Mouse (Mus musculus) forebrain, embryonic 11.5 days (tissue): ENCODE measurements around the gene Hoxc11. TPM values are rescaled to one million over a fixed set of nuclear protein-coding genes. Genes with fewer than 3 reads are reported as not detected.

Experiments
- ATAC-seq: fragments of 200-750 bp; cut with Nextera tagmentation; replicated peaks from 2 replicates; pipeline ENCODE4 v1.8.0; 2017; ENCODE audit warnings: moderate TSS enrichment; ENCODE audit not compliant: low FRiP score
- DNase-seq: peaks from one replicate; pipeline ENCODE4 v3.0.0-alpha.2; 2017; ENCODE audit warnings: low spot score
- H3K27ac ChIP-seq: fragments of 300-500 bp; sonication (generic); 2 replicates; pipeline ENCODE4 v1.5.1; 2014; ENCODE audit warnings: low read depth, low read length
- H3K27me3 ChIP-seq: fragments of 300-500 bp; sonication (generic); 2 replicates; pipeline ENCODE4 v1.6.1; 2014; ENCODE audit warnings: mild to moderate bottlenecking, low read length, mixed read lengths; ENCODE audit not compliant: control insufficient read depth, insufficient read depth
- H3K36me3 ChIP-seq: fragments of 300-500 bp; sonication (generic); 2 replicates; pipeline ENCODE4 v1.6.1; 2014; ENCODE audit warnings: mild to moderate bottlenecking, low read length, moderate library complexity, mixed read lengths; ENCODE audit not compliant: control insufficient read depth, insufficient read depth
- H3K4me1 ChIP-seq: fragments of 300-500 bp; sonication (generic); replicated peaks from 2 replicates; pipeline ENCODE4 v1.6.1; 2014; ENCODE audit warnings: low read length, mixed read lengths; ENCODE audit not compliant: control insufficient read depth, insufficient read depth
- H3K4me2 ChIP-seq: fragments of 300-500 bp; sonication (generic); 2 replicates; pipeline ENCODE4 v1.6.1; 2014; ENCODE audit warnings: low read depth, mild to moderate bottlenecking, low read length, moderate library complexity, mixed read lengths; ENCODE audit not compliant: severe bottlenecking
- H3K4me3 ChIP-seq: fragments of 300-500 bp; sonication (generic); 2 replicates; pipeline ENCODE4 v1.5.1; 2014; ENCODE audit warnings: low read depth, low read length
- H3K9ac ChIP-seq: fragments of 300-500 bp; sonication (generic); 2 replicates; pipeline ENCODE4 v1.6.1; 2014; ENCODE audit warnings: low read length
- H3K9me3 ChIP-seq: fragments of 300-500 bp; sonication (generic); 2 replicates; pipeline ENCODE4 v1.6.1; 2016; ENCODE audit warnings: low read length, mixed read lengths; ENCODE audit not compliant: control insufficient read depth
- WGBS: fragments of 180-500 bp; shearing (Covaris S2); extraction: QIAGEN DNeasy Blood & Tissue Kit; methylation state at CpG from one replicate; pipeline ENCODE4 v1.1.7; 2014; 5-methylcytosine and 5-hydroxymethylcytosine counted together
- polyA plus RNA-seq: library from polyadenylated mRNA; unstranded; fragments of >200 nt; fragmentation: Nextera tagmentation; extraction: Ambion mirVana; gene quantifications from 2 replicates; pipeline ENCODE4 v1.2.1, GENCODE M21; 2014

The Hoxc11 gene
- polyA plus RNA-seq, 1 experiment from 2014 or later: not detected

DNA sequence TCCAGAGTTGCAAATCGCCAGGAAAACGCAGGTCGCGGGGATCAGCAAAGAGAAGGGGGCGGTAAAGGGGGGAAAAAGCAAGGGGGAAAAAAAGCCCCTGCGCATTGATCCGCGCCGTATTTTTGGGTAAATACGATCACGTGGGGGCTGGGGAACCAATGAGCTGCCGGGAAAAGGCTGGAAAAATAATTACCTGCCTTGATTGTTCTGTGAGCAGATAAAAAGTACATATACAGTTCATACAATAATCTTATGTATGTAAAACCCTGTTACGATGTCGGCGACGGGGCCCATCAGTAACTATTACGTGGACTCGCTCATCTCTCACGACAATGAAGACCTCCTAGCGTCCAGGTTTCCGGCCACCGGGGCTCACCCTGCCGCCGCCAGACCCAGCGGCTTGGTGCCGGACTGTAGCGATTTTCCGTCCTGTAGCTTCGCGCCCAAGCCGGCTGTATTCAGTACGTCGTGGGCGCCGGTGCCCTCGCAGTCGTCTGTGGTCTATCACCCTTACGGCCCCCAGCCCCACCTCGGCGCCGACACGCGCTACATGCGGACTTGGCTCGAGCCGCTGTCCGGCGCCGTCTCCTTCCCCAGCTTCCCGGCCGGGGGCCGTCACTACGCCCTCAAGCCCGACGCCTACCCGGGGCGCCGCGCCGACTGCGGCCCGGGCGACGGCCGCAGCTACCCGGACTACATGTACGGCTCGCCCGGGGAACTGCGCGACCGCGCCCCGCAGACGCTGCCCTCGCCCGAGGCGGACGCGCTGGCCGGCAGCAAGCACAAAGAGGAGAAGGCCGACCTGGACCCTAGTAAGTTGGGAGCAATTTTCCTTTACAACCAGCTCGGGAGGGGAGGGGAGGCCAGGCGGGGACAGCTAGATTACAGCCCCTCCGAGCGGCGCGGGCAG, 27.4 kb downstream of the Hoxc11 start:
- H3K9me3 ChIP-seq: no peaks in the 10 kb centered on the region
- peak overlapping the region; percentile 28 for H3K4me2 ChIP-seq
- H3K4me3 ChIP-seq: peak overlapping the region; percentile 21
- H3K9ac ChIP-seq: no peak overlapping the region
- DNase-seq (no peak), ATAC-seq (0 out of 2 replicates have a peak, but pooled peaks have one; percentile 39)
- H3K27me3 ChIP-seq: peaks cover 99% of the 10 kb centered on the region
- no peaks in the 10 kb centered on the region for H3K36me3 ChIP-seq
- WGBS: under 1% methylated on average over 88 of the region's 88 CpGs
- H3K27ac ChIP-seq: no peak overlapping the region
- H3K4me1 ChIP-seq: peaks cover 2% of the 10 kb centered on the region; the same call in 1 of the 2 replicates

DNA sequence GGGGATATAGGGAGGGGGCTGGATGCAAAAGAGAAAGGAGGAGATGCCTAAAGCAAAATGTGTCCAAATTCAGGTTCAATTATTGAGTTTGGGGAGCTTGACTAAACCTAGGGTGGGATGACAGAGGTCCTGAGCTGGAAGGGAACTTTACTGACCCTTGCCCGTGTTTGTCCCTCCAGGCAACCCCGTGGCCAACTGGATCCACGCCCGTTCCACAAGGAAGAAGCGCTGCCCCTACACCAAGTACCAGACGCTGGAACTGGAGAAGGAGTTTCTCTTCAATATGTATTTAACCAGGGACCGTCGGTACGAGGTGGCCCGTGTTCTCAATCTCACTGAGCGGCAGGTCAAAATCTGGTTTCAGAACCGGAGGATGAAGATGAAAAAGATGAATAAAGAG, 29.5 kb downstream of the Hoxc11 start:
- DNase-seq (no peak), ATAC-seq (no peak)
- Histone ChIP-seq H3K9me3 (no peaks in the 10 kb centered on the region), H3K4me3 (no peak overlapping the region), H3K4me2 (no peak overlapping the region), H3K27ac (no peak overlapping the region), H3K36me3 (no peaks in the 10 kb centered on the region), H3K27me3 (peaks cover 99% of the 10 kb centered on the region), H3K4me1 (peaks cover 2% of the 10 kb centered on the region; the same call in 1 of the 2 replicates), H3K9ac (no peak overlapping the region)
- WGBS: under 1% methylated on average over 12 of the region's 12 CpGs

DNA sequence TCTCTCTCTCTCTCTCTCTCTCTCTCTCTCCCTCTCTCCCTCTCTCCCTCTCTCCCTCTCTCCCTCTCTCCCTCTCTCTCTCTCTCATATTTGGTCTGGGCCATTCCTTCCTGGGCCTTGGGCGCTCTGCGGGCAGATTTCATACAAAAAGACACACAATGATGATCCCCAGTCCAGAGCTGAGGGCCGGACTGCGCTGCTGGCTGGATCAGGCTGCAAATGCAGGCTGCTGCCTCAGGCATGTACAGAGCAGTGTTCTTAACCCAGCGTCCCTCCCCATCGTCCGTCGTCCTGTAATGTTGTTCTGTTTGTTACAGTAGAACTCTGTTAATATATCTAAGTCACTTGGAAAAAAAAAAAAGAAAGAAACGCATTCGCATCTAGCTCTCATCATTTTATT, 30.3 kb downstream of the Hoxc11 start:
- Histone ChIP-seq H3K36me3 (no peaks in the 10 kb centered on the region), H3K27me3 (peaks cover 99% of the 10 kb centered on the region), H3K9me3 (no peaks in the 10 kb centered on the region), H3K27ac (no peak overlapping the region), H3K4me3 (no peak overlapping the region), H3K9ac (no peak overlapping the region), H3K4me1 (peaks cover 2% of the 10 kb centered on the region; the same call in 1 of the 2 replicates), H3K4me2 (no peak overlapping the region)
- WGBS: under 1% methylated on average over 10 of the region's 10 CpGs
- DNase-seq: no peak
- no peak for ATAC-seq

DNA sequence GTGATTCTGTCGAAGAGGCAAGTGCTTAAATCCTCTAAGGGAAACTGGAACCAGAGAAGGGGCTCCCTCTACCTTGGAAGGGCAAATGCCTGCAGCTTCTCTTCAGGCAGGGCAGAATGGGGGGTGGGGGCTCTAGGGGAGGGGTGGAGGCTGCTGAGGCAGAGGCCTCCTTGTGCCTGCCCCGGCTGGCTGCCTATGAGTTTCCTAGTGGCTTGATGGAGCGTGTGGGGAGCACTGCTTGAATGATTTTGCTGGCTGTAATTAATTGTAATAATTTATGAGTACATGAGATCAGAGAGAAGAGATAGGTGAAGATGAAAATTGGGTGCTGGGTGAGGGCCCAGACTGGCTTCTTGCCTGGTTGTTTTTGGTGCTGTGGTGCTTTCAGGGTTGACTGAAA, 30.7 kb downstream of the Hoxc11 start:
- DNase-seq (no peak), ATAC-seq (no peak)
- peaks cover 99% of the 10 kb centered on the region for H3K27me3 ChIP-seq
- H3K9ac ChIP-seq: no peak overlapping the region
- no peaks in the 10 kb centered on the region for H3K36me3 ChIP-seq
- 3% methylated on average over 3 of the region's 3 CpGs for WGBS
- no peak overlapping the region for H3K27ac ChIP-seq
- no peak overlapping the region for H3K4me3 ChIP-seq
- peaks cover 2% of the 10 kb centered on the region; the same call in 1 of the 2 replicates for H3K4me1 ChIP-seq
- no peak overlapping the region for H3K4me2 ChIP-seq
- no peaks in the 10 kb centered on the region for H3K9me3 ChIP-seq

DNA sequence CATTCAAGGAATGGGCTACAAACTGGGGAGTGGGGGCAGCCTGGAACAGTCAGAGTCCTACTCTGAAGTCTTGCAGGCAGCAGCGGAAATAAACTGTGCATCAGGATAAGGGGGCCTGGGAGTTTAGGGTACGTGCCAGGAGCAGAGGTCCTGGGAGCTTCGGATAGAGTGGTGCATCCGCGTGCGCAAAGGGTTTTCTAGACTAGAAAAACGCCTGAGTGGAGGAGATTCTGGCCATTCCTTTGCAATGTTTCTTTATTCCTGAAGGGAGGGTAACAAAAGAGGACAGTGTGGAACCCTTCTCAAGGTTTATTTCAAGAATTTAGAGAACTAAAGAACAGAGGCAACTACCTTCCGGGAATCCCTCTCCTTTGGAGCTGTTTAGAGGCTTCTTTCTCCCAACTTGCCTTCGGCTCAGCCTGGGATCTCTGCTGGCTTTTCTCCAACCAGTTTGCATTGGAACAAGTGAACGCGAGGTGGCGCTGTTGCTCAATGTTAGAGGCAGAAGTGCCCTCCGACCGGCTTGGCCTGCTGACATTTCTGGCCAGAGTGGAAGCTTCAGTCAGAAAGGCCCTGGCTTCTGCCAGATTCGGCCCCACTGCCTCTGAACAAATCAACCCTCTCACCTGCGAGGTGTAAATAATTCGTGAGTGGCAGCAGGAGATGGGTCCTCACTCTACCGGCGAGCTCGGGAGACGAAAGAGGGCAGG, 33.1 kb downstream of the Hoxc11 start:
- DNase-seq (peak; percentile 95), ATAC-seq (0 out of 2 replicates have a peak, but pooled peaks have one; percentile 51)
- Histone ChIP-seq H3K4me2 (no peak overlapping the region), H3K9me3 (no peaks in the 10 kb centered on the region), H3K36me3 (no peaks in the 10 kb centered on the region), H3K9ac (no peak overlapping the region), H3K27ac (no peak overlapping the region), H3K4me1 (no peaks in the 10 kb centered on the region), H3K4me3 (no peak overlapping the region), H3K27me3 (peaks cover 99% of the 10 kb centered on the region)
- WGBS: 2% methylated on average over 21 of the region's 21 CpGs

DNA sequence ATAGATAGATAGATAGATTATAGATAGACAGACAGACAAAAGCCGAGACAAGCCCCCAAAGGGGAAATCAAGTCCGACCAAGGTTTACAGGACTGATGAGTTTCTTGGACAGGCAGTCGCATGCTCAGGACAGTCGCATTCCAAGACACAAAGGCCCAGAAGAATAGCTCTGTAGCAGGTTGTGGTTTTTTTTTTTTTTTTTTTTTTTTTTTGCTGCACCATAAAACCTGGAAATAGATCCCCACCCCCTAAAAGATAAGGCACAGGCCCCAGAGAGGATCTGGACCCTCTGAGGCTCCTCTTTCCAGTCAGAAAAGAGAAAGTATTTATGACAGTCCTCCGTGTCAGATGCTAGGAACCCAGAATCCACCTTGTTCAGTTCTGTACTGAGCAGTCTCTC, 33.9 kb downstream of the Hoxc11 start:
- Histone ChIP-seq H3K4me2 (no peak overlapping the region), H3K27ac (no peak overlapping the region)
- 4% methylated on average over 5 of the region's 5 CpGs for WGBS

DNA sequence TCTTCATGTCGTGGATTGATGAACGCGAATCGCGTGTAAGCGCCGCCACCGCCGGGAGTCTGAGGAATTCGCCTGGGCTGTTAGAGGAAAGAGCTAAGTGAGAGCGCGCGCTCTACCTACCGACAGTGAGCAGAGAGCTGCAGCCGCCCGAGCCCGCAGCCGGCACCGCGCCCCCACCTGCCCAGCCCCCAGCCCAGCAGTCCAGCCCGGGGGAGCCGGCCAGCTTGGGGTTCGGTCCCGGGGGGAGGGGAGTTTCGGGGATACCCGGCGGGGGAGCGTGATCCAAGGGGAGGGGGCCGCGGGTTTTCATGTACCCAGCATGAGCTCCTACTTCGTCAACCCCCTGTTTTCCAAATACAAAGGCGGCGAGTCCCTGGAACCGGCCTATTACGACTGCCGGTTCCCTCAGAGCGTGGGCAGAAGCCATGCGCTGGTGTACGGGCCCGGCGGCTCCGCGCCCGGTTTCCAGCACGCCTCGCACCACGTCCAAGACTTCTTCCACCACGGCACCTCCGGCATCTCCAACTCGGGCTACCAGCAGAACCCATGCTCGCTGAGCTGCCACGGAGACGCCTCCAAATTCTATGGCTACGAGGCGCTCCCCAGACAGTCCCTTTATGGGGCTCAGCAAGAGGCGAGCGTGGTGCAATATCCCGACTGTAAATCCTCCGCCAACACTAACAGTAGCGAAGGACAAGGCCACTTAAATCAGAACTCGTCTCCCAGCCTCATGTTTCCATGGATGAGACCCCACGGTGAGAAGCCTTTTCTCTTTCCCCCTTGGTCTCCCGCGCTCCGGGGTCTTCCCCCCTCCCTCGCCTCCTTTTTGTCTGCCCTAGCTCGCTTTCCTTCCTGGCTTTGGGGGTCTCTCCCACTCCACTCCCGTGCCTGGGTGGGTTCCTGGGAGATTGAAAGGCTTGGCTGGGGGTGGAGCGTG, 36.5 kb downstream of the Hoxc11 start, which contains the start of gene Hoxc8:
Hoxc8 (plus strand) TSS at position 147 of the 937 bp plus-strand sequence.
- WGBS: under 1% methylated on average over 68 of the region's 69 CpGs
- DNase-seq (no peak), ATAC-seq (no peak)
- Histone ChIP-seq H3K27me3 (peaks cover 97% of the 10 kb centered on the region), H3K36me3 (no peaks in the 10 kb centered on the region), H3K4me2 (no peak within 1 kb of the TSS), H3K4me1 (no peaks in the 10 kb centered on the region), H3K4me3 (no peak within 1 kb of the TSS), H3K9ac (no peak within 1 kb of the TSS), H3K9me3 (no peaks in the 10 kb centered on the region), H3K27ac (no peak within 1 kb of the TSS)

More for the DNA sequence above, 33.9 kb downstream of the Hoxc11 start:
- Histone ChIP-seq H3K4me3 (no peak overlapping the region), H3K36me3 (no peaks in the 10 kb centered on the region), H3K4me1 (no peaks in the 10 kb centered on the region), H3K9ac (no peak overlapping the region), H3K27me3 (peaks cover 99% of the 10 kb centered on the region), H3K9me3 (no peaks in the 10 kb centered on the region)
- no peak for ATAC-seq
- no peak for DNase-seq

DNA sequence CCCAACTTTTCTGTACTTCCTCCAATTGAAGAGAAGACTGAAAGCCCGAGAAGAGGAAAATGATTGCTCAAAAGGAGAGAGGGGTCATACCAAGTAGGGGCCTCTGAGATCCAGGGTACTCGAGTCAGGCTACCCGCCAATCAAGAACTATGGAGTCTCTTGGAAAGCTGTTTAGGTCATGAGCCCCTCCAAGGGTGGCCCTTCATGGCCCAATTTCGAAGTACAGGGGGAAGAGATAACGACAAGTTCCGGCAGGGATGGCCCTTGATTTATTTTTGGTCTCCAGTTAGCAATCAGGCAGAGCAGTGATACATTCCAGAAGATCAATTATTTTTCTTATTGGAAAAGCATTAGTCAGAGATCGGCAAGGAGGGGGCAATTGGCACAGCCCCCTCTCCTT, 37.6 kb downstream of the Hoxc11 start:
- no peaks in the 10 kb centered on the region for H3K9me3 ChIP-seq
- no peak overlapping the region for H3K9ac ChIP-seq
- H3K27me3 ChIP-seq: peaks cover 97% of the 10 kb centered on the region
- no peaks in the 10 kb centered on the region for H3K4me1 ChIP-seq
- no peak overlapping the region for H3K4me2 ChIP-seq
- H3K36me3 ChIP-seq: no peaks in the 10 kb centered on the region
- H3K27ac ChIP-seq: no peak overlapping the region
- 2% methylated on average over 7 of the region's 7 CpGs for WGBS
- no peak for ATAC-seq
- DNase-seq: no peak
- H3K4me3 ChIP-seq: no peak overlapping the region
